Comparison of ENCODE assay signal across 8 mouse cellular contexts in genomic region chr17:71309141-71309540, GRCm38 (mm10). TPM values are rescaled to one million over a fixed set of nuclear protein-coding genes. Genes with fewer than 3 reads are reported as not detected.
DNase-seq lines count a peak whose midpoint lies in the region; ATAC-seq lines count a peak whose summit lies in the region.
"Had no signal": no experiment of that assay in that cellular context is flagged by ENCODE, and none has a peak within 500 bp of the region (broad histone marks: within the 10 kb centered on the region; RNA-seq: fewer than 3 reads in every experiment).

No protein-coding gene starts in this region.

- peaks cover 7% of the 10 kb centered on the region for H3K27me3 ChIP-seq in megakaryocyte, embryonic 14.5 days (replicated peaks)
- peaks cover 21% of the 10 kb centered on the region for H3K27me3 ChIP-seq in forebrain, embryonic 16.5 days (replicated peaks; ENCODE audit: control insufficient read depth, insufficient read depth, low read length)
- H3K27me3 ChIP-seq in liver, embryonic 15.5 days, result peaks cover 23% of the 10 kb centered on the region

- H3K36me3 ChIP-seq in megakaryocyte, embryonic 14.5 days (replicated peaks; ENCODE audit: low read length), result peaks cover 47% of the 10 kb centered on the region
- no peaks in the 10 kb centered on the region for H3K36me3 ChIP-seq in forebrain, embryonic 16.5 days (ENCODE audit: control insufficient read depth, insufficient read depth)
- no peaks in the 10 kb centered on the region for H3K36me3 ChIP-seq in liver, embryonic 15.5 days (replicated peaks)

- no peak for ATAC-seq in megakaryocyte, adult 5-6 weeks (ENCODE audit: poor library complexity, severe bottlenecking)
- no peak for ATAC-seq in forebrain, embryonic 16.5 days
- no peak for ATAC-seq in liver, embryonic 15.5 days (ENCODE audit: insufficient read depth)

- H3K4me1 ChIP-seq in megakaryocyte, embryonic 14.5 days, result peaks cover 84% of the 10 kb centered on the region
- peaks cover 12% of the 10 kb centered on the region for H3K4me1 ChIP-seq in forebrain, embryonic 16.5 days (replicated peaks; ENCODE audit: control insufficient read depth, insufficient read depth, low read length)
- peaks cover 34% of the 10 kb centered on the region for H3K4me1 ChIP-seq in liver, embryonic 15.5 days (replicated peaks)

- no peak overlapping the region for H3K27ac ChIP-seq in forebrain, embryonic 16.5 days (ENCODE audit: low read length)
- 0 out of 2 replicates have a peak overlapping the region, but pooled peaks have one; percentile 11 for H3K27ac ChIP-seq in liver, embryonic 15.5 days (replicated peaks)

- H3K4me2 ChIP-seq in forebrain, embryonic 16.5 days (ENCODE audit: low read length), result peak overlapping the region; percentile 6; the same call in 1 of the 2 replicates
- H3K4me2 ChIP-seq in liver, embryonic 15.5 days, result peak overlapping the region; percentile 100

- no peak overlapping the region for H3K9ac ChIP-seq in forebrain, embryonic 16.5 days (replicated peaks; ENCODE audit: low read depth, low read length)
- H3K9ac ChIP-seq in liver, embryonic 15.5 days, result no peak overlapping the region

- H3K9me3 ChIP-seq in megakaryocyte, embryonic 14.5 days, result no peaks in the 10 kb centered on the region
- no peaks in the 10 kb centered on the region for H3K9me3 ChIP-seq in forebrain, embryonic 16.5 days (ENCODE audit: control insufficient read depth, low read length)
- H3K9me3 ChIP-seq in liver, embryonic 15.5 days (replicated peaks), result no peaks in the 10 kb centered on the region

- peak; percentile 33 for DNase-seq in telencephalon, adult 2 months (ENCODE audit: low read depth, low spot score)
- DNase-seq in kidney, postnatal 25 days, result no peak
- no peak for DNase-seq in spleen, adult 12 weeks (ENCODE audit: low spot score)
- DNase-seq: gastrocnemius, postnatal 14 days had no signal

- H3K4me3 ChIP-seq in megakaryocyte, embryonic 14.5 days (replicated peaks), result peak overlapping the region; percentile 96
- H3K4me3 ChIP-seq in forebrain, embryonic 16.5 days (replicated peaks; ENCODE audit: low read length), result no peak overlapping the region
- H3K4me3 ChIP-seq in liver, embryonic 15.5 days (replicated peaks), result peak overlapping the region; percentile 79

- WGBS in forebrain, embryonic 16.5 days, result 7% methylated on average over 14 of the region's 14 CpGs
- WGBS in liver, embryonic 15.5 days (ENCODE audit: insufficient replicate concordance), result 53% methylated on average over 14 of the region's 14 CpGs

RNA-seq across cellular contexts. Expression of gene Emilin2, which starts 2.6 kb away (rescaled TPM):
- polyA plus RNA-seq in megakaryocyte, embryonic 14.5 days (2012; ENCODE audit: insufficient read depth, low replicate concordance), result 133 and 271 TPM in 2 replicates
- total RNA-seq in megakaryocyte, adult 5-6 weeks (2015), result 152 and 159 TPM in 2 replicates
- total RNA-seq in megakaryocyte, adult 5-6 weeks (2017), result 244 and 250 TPM in 2 replicates
- 1.2 and 1.4 TPM in 2 replicates for polyA plus RNA-seq in forebrain, embryonic 16.5 days (2015; fragmentation: Nextera tagmentation; extraction: Ambion mirVana)
- polyA plus RNA-seq in liver, embryonic 15.5 days (2015; fragmentation: Nextera tagmentation; extraction: Ambion mirVana), result 23.9 and 29.7 TPM in 2 replicates
